Mouse (Mus musculus) urinary bladder, postnatal 10 days (tissue): Measurements from ENCODE around the gene Tubb5.

Source experiments
- DNase-seq: peaks from one replicate; pipeline ENCODE4 v3.0.0; 2022; ENCODE audit warnings: low spot score

The Tubb5 gene

GRCm38 (mm10) chr17:35795656-35796055 lies 42.5 kb downstream of the Tubb5 start:
- no peak for DNase-seq

- DNase-seq, result no peak
Measured at GRCm38 (mm10) chr17:35795099-35795498, 43.0 kb downstream of the Tubb5 start.

DNA sequence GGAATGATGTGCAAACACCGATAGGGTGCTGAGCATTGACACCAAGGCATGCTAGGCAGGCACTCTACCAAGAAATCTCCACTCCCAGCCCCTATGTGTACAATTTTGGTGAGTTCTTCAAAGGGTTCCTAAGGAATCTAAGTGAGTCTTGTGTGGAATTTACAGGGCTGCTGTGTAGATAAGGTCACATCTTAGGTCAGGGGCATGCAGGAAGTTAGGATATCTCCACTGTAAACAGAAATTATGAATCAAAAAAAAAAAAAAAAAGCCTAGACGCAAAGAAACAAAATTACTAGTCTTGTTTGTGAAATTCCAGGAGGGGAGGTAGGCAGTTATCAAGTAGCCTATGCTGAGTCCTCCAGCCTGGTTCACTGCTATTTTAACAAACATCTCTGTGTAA lies 45.3 kb downstream of the Tubb5 start:
- no peak for DNase-seq

GRCm38 (mm10) chr17:35790933-35791332 lies 47.2 kb downstream of the Tubb5 start:
- no peak for DNase-seq

GRCm38 (mm10) chr17:35788025-35788424 lies 50.1 kb downstream of the Tubb5 start:
- DNase-seq, result no peak

GRCm38 (mm10) chr17:35787493-35787892 lies 50.6 kb downstream of the Tubb5 start:
- DNase-seq, result no peak

- no peak for DNase-seq
Measured at GRCm38 (mm10) chr17:35785140-35785539, 53.0 kb downstream of the Tubb5 start.

GRCm38 (mm10) chr17:35783944-35784343 lies 54.2 kb downstream of the Tubb5 start:
- no peak for DNase-seq
